Mouse (Mus musculus) cortical plate, adult 2 months (tissue): ENCODE results near the gene Trmo.

Experiments
- CTCF ChIP-seq: fragments of 200-500 bp; IDR thresholded peaks from 2 replicates; pipeline ENCODE4 v1.5.1; 2011; ENCODE audit warnings: mild to moderate bottlenecking, control low read depth, low read length; ENCODE audit not compliant: insufficient read depth; ENCODE audit errors: extremely low read depth
- POLR2A ChIP-seq: fragments of 200-500 bp; IDR thresholded peaks from 2 replicates; pipeline ENCODE4 v1.6.1; 2011; ENCODE audit warnings: mild to moderate bottlenecking, low read length, control low read depth; ENCODE audit not compliant: insufficient read depth; ENCODE audit errors: extremely low read depth

GRCm38 (mm10) chr4:46406966-46407703, 17.9 kb upstream of the Trmo start:
- TF ChIP-seq CTCF (no peak), POLR2A (no peak)
